Mouse (Mus musculus) MEL (cell line): ENCODE results near the gene Npw. TPM values are rescaled to one million over a fixed set of nuclear protein-coding genes. Genes with fewer than 3 reads are reported as not detected.
"Not testable (repeated sequence)": the region's sequence is repeated elsewhere in the genome, so short reads cannot be mapped to it uniquely, and the experiment has no call there.

Experiments used
- DNase-seq: peaks from one replicate; pipeline ENCODE4 v3.0.0; 2011; ENCODE audit warnings: low read depth, low spot score
- H3K27ac ChIP-seq: 2 replicates; pipeline ENCODE4 v1.5.1; 2012; ENCODE audit warnings: low read depth, mild to moderate bottlenecking, control low read depth, low read length, moderate library complexity; ENCODE audit not compliant: control insufficient read depth
- H3K27me3 ChIP-seq, 2 experiments: fragments of 150-350 bp in 1 of 2; sonication (generic) in 1 of 2; 2 replicates each; pipeline ENCODE4 v1.6.1; 2012; ENCODE audit warnings: low read length in 2 of 2, mild to moderate bottlenecking in 2 of 2, improper control_type of control experiment in 1 of 2, moderate library complexity in 1 of 2; ENCODE audit not compliant: insufficient read depth in 2 of 2, control insufficient read depth in 1 of 2
- H3K36me3 ChIP-seq, 2 experiments: 2 replicates each; pipeline ENCODE4 v1.6.1; 2012 to 2014; ENCODE audit warnings: low read length in 2 of 2, improper control_type of control experiment in 1 of 2, inconsistent platforms in 1 of 2, mild to moderate bottlenecking in 1 of 2; ENCODE audit not compliant: insufficient read depth in 2 of 2, control insufficient read depth in 1 of 2
- H3K4me1 ChIP-seq, 2 experiments: fragments of 150-350 bp in 1 of 2; sonication (generic) in 1 of 2; 2 replicates each; pipeline ENCODE4 v1.6.1; 2012; ENCODE audit warnings: low read length in 2 of 2, improper control_type of control experiment in 1 of 2, mild to moderate bottlenecking in 1 of 2; ENCODE audit not compliant: insufficient read depth in 2 of 2, control insufficient read depth in 1 of 2
- H3K4me3 ChIP-seq, 2 experiments: fragments of 150-350 bp in 1 of 2; sonication (generic) in 1 of 2; 2 replicates each; pipeline ENCODE4 v1.5.1; 2012; ENCODE audit warnings: low read depth in 2 of 2, low read length in 2 of 2, mild to moderate bottlenecking in 2 of 2, moderate library complexity in 2 of 2, control low read depth in 1 of 2, improper control_type of control experiment in 1 of 2; ENCODE audit not compliant: control insufficient read depth in 1 of 2, insufficient read depth in 1 of 2
- H3K79me2 ChIP-seq: 2 replicates; pipeline ENCODE4 v1.6.1; 2012; ENCODE audit warnings: mild to moderate bottlenecking, low read length, moderate library complexity; ENCODE audit not compliant: control insufficient read depth, poor library complexity, insufficient read depth
- H3K9ac ChIP-seq: 2 replicates; pipeline ENCODE4 v1.6.1; 2012; ENCODE audit warnings: low read depth, mild to moderate bottlenecking, control low read depth, low read length, moderate library complexity; ENCODE audit not compliant: control insufficient read depth, poor library complexity, severe bottlenecking
- H3K9me3 ChIP-seq: fragments of 150-350 bp; sonication (generic); replicated peaks from 2 replicates; pipeline ENCODE4 v1.6.1; 2012; ENCODE audit warnings: mild to moderate bottlenecking, low read length, improper control_type of control experiment, moderate library complexity; ENCODE audit not compliant: insufficient read depth
- CHD1 ChIP-seq: IDR thresholded peaks from 2 replicates; pipeline ENCODE4 v1.6.1; 2012; ENCODE audit warnings: low read depth, mild to moderate bottlenecking, inconsistent platforms, low read length, improper control_type of control experiment
- CTCF ChIP-seq, 3 experiments: IDR thresholded peaks in 2 of 3; conservative IDR thresholded peaks in 1 of 3; 2 replicates each; pipeline ENCODE4 v1.5.1; 2011 to 2012; ENCODE audit warnings: low read length in 3 of 3, low read depth in 2 of 3, mild to moderate bottlenecking in 2 of 3, improper control_type of control experiment in 1 of 3, inconsistent platforms in 1 of 3, mixed read lengths in 1 of 3, moderate library complexity in 1 of 3; ENCODE audit not compliant: control insufficient read depth in 1 of 3, insufficient read depth in 1 of 3, poor library complexity in 1 of 3, severe bottlenecking in 1 of 3
- EP300 ChIP-seq, 2 experiments: IDR thresholded peaks; 2 replicates each; pipeline ENCODE4 v1.6.1; 2011; ENCODE audit warnings: improper control_type of control experiment in 2 of 2, low read length in 2 of 2, low read depth in 1 of 2, mild to moderate bottlenecking in 1 of 2
- MAFK ChIP-seq: IDR thresholded peaks from 2 replicates; pipeline ENCODE4 v1.6.1; 2011; ENCODE audit warnings: low read depth, mild to moderate bottlenecking, low read length, improper control_type of control experiment, borderline replicate concordance
- MYC ChIP-seq: IDR thresholded peaks from 2 replicates; pipeline ENCODE4 v1.6.1; 2011; ENCODE audit warnings: low read depth, mild to moderate bottlenecking, low read length, improper control_type of control experiment, moderate library complexity
- RAD21 ChIP-seq: IDR thresholded peaks from 2 replicates; pipeline ENCODE4 v1.6.1; 2011; ENCODE audit warnings: mild to moderate bottlenecking, low read depth, low read length, improper control_type of control experiment
- RCOR1 ChIP-seq: IDR thresholded peaks from 2 replicates; pipeline ENCODE4 v1.6.1; 2012; ENCODE audit warnings: low read depth, mild to moderate bottlenecking, inconsistent platforms, low read length, improper control_type of control experiment
- SIN3A ChIP-seq: IDR thresholded peaks from 2 replicates; pipeline ENCODE4 v1.6.1; 2012; ENCODE audit warnings: low read length, improper control_type of control experiment, inconsistent platforms
- SMC3 ChIP-seq: IDR thresholded peaks from 2 replicates; pipeline ENCODE4 v1.6.1; 2011; ENCODE audit warnings: low read depth, low read length, improper control_type of control experiment
- USF2 ChIP-seq, 2 experiments: IDR thresholded peaks; 2 replicates each; pipeline ENCODE4 v1.6.1; 2011 to 2012; ENCODE audit warnings: improper control_type of control experiment in 2 of 2, low read length in 2 of 2, borderline replicate concordance in 1 of 2, inconsistent platforms in 1 of 2, low read depth in 1 of 2, mild to moderate bottlenecking in 1 of 2; ENCODE audit not compliant: insufficient read depth in 1 of 2
- ZC3H11A ChIP-seq: IDR thresholded peaks from 2 replicates; pipeline ENCODE4 v1.6.1; 2012; ENCODE audit warnings: low read depth, mild to moderate bottlenecking, inconsistent platforms, low read length, improper control_type of control experiment
- ZMIZ1 ChIP-seq: IDR thresholded peaks from 2 replicates; pipeline ENCODE4 v1.6.1; 2012; ENCODE audit warnings: low read depth, mild to moderate bottlenecking, inconsistent platforms, low read length, improper control_type of control experiment, moderate library complexity
- polyA plus RNA-seq, 2 experiments: library from polyadenylated mRNA; stranded (reverse) in 1 of 2; unstranded in 1 of 2; fragments of >175 nt in 1 of 2; fragments of >200 nt in 1 of 2; gene quantifications; 2 replicates each; pipeline versions ENCODE4 v1.2.1 to v1.2.4; 2012; ENCODE audit warnings: low replicate concordance in 2 of 2, low read depth in 1 of 2; ENCODE audit not compliant: insufficient read length in 2 of 2, insufficient read depth in 1 of 2, missing spikeins in 1 of 2
- total RNA-seq: library from RNA; depleted of rRNA; stranded (reverse); fragments of 300-350 nt; gene quantifications from 2 replicates; pipeline ENCODE4 v1.2.3, GENCODE M21; 2012

Npw gene
- total and polyA plus RNA-seq, 3 experiments = not detected

GRCm38 (mm10) chr17:24669214-24669544 is 10.9 kb upstream of the Npw start:
- peaks cover 0 to 26% of the 10 kb centered on the region in 2 experiments; a peak in 3 of 4 replicates for H3K4me1 ChIP-seq
- H3K79me2 ChIP-seq = peaks cover 41% of the 10 kb centered on the region
- not testable (repeated sequence) for H3K9me3 ChIP-seq, H3K27me3 ChIP-seq, DNase-seq
- TF ChIP-seq MYC (0 out of 2 replicates have a peak, but pooled peaks have one; percentile 32), ZMIZ1 (0 out of 2 replicates have a peak, but pooled peaks have one; percentile 73)
- peak overlapping the region; percentile 50 to 67 for H3K4me3 ChIP-seq
- peak overlapping the region; percentile 84 for H3K27ac ChIP-seq
- H3K9ac ChIP-seq = peak overlapping the region; percentile 68
- peaks cover 0 to 14% of the 10 kb centered on the region in 2 experiments; a peak in 2 of 4 replicates for H3K36me3 ChIP-seq

DNA sequence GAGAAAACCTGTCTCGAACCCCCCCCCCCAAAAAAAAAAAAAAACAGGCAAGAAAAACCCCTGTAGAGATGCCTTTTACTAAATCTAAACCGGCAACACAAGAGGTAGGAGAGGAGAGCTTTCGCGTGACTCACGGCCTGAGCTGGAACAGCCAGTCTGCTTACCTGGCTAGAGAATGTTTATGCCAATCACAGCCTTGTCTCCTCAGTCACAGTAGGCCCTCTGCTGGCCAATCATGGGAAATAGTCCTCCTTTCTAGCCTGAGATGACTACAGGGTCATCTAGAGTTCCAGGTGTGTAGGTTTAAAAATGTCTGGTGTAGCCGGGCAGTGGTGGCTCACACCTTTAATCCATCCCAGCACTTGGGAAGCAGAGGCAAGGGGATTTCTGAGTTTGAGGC is 9.2 kb upstream of the Npw start:
- no peak overlapping the region for H3K27ac ChIP-seq
- no peaks in the 10 kb centered on the region for H3K9me3 ChIP-seq
- peaks cover 0 to 14% of the 10 kb centered on the region in 2 experiments; a peak in 2 of 4 replicates for H3K36me3 ChIP-seq
- no peak overlapping the region for H3K4me3 ChIP-seq
- TF ChIP-seq CTCF (IDR thresholded peaks at IDR 0.05 in 2 of 3, conservative IDR thresholded peaks at IDR 0.05 in 1 of 3; ENCODE audit: control insufficient read depth in 1 of 3, insufficient read depth in 1 of 3, low read depth in 2 of 3, low read length in 3 of 3, poor library complexity in 1 of 3, severe bottlenecking in 1 of 3) (peak; percentile 79 to 90 (median 88)), RAD21 (peak; percentile 82), RCOR1 (no peak), CHD1 (no peak), SIN3A (peak; percentile 48; the same call in 1 of the 2 replicates), MAFK (no peak), EP300 (IDR thresholded peaks at IDR 0.05; ENCODE audit: low read depth in 1 of 2, low read length in 2 of 2) (no peak), SMC3 (peak; percentile 86), ZMIZ1 (no peak), USF2 (IDR thresholded peaks at IDR 0.05; ENCODE audit: borderline replicate concordance in 1 of 2, insufficient read depth in 1 of 2, low read depth in 1 of 2, low read length in 2 of 2) (no peak), ZC3H11A (peak; percentile 59)
- H3K4me1 ChIP-seq = peaks cover 0 to 26% of the 10 kb centered on the region in 2 experiments; a peak in 3 of 4 replicates
- H3K79me2 ChIP-seq = peaks cover 28% of the 10 kb centered on the region
- peaks cover 0 to 2% of the 10 kb centered on the region in 2 experiments; a peak in 1 of 4 replicates for H3K27me3 ChIP-seq
- peak; percentile 83 for DNase-seq
- no peak overlapping the region for H3K9ac ChIP-seq

DNA sequence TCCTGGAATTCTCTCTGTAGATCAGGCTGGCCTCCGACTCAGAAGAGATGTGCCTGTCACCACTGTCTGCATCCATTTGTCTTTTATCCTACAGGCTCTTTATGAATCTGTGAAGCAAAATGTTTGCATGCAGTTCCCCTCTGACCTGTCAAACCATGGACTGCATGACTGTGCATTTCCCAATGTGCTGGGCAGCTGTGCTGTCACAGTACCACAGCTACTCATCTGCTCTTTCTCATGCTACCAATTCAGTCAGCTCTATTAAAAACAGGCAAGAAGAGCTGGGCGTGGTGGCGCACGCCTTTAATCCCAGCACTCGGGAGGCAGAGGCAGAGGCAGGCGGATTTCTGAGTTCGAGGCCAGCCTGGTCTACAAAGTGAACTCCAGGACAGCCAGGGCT is 8.8 kb upstream of the Npw start:
- not testable (repeated sequence) for H3K27ac ChIP-seq, H3K9ac ChIP-seq, H3K27me3 ChIP-seq, H3K4me3 ChIP-seq, H3K9me3 ChIP-seq
- Histone ChIP-seq H3K36me3 (peaks cover 0 to 10% of the 10 kb centered on the region in 2 experiments; a peak in 2 of 4 replicates), H3K79me2 (peaks cover 24% of the 10 kb centered on the region), H3K4me1 (peaks cover 0 to 22% of the 10 kb centered on the region in 2 experiments; a peak in 3 of 4 replicates)
- peak; percentile 30 for DNase-seq
- TF ChIP-seq SIN3A = peak; percentile 44; the same call in 1 of the 2 replicates
